Mouse (Mus musculus): Measurements from ENCODE around the gene Gm2075. TPM values are rescaled to one million over a fixed set of nuclear protein-coding genes. Genes with fewer than 3 reads are reported as not detected.
"Not testable (repeated sequence)": the region's sequence is repeated elsewhere in the genome, so short reads cannot be mapped to it uniquely, and the experiment has no call there.

The Gm2075 gene
- polyA plus RNA-seq (2014; fragmentation: Nextera tagmentation; extraction: Ambion mirVana) = not detected in 2 replicates

DNA sequence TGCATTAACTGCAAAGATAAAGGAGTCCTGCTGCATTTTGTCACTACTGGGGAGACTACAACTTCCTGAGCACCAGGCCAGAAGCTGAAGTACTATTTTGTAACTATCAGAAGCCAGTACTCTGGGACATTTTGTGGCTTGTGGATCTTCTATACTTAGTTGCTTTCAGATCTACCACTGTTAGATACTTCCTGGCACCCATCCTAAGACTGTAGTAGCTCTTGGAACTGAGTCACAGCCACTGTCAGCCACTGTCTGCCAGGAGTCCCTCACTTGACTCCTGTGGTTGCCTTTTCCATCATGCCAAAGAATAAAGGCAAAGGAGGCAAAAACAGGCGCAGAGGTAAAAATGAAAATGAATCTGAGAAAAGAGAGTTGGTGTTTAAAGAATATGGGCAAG, at the start of gene Gm2075:
Gene Gm2075 (plus strand): TSS at position 301 of the 400 bp plus-strand sequence.
- not testable (repeated sequence) for H3K27me3 ChIP-seq (ENCODE audit: control insufficient read depth, insufficient read depth, low read length)

DNA sequence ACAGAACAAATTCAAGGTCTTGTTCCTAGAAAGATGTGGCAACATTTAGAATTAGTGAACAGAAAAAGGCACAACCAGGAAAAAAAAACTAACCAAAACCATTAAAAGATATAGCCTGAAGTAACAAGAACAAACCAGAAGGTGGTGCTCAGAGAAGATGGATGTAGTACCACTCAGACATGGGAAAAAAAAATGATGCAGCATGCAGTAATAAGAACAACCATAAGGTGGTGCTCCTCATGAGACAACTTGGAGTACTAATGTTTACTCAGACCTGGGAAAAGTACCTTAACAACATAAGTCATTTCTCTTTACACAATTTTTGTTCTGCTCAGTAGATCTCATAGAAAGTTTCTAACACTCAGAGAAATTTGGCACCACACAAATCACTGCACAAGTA, 27.6 kb upstream of the Gm2075 start:
- H3K4me2 ChIP-seq (replicated peaks; ENCODE audit: low read depth, low read length); H3K27me3 ChIP-seq (ENCODE audit: control insufficient read depth, insufficient read depth, low read length); H3K27ac ChIP-seq (ENCODE audit: low read length); H3K4me3 ChIP-seq (ENCODE audit: low read depth, low read length); H3K9me3 ChIP-seq (ENCODE audit: control insufficient read depth, low read depth, low read length); H3K36me3 ChIP-seq (ENCODE audit: control insufficient read depth, insufficient read depth, low read length); H3K4me1 ChIP-seq (ENCODE audit: control insufficient read depth, insufficient read depth, low read length); H3K9ac ChIP-seq (replicated peaks; ENCODE audit: low read depth, low read length); ATAC-seq (ENCODE audit: insufficient number of reproducible peaks, insufficient read depth, low FRiP score, low read depth): not testable (repeated sequence)

More for the DNA sequence above, at the start of gene Gm2075:
- not testable (repeated sequence) for H3K9me3 ChIP-seq (ENCODE audit: control insufficient read depth, low read depth, low read length); H3K36me3 ChIP-seq (ENCODE audit: control insufficient read depth, insufficient read depth, low read length); H3K27ac ChIP-seq (ENCODE audit: low read length); H3K9ac ChIP-seq (replicated peaks; ENCODE audit: low read depth, low read length); H3K4me2 ChIP-seq (replicated peaks; ENCODE audit: low read depth, low read length); ATAC-seq (ENCODE audit: insufficient number of reproducible peaks, insufficient read depth, low FRiP score, low read depth); H3K4me1 ChIP-seq (ENCODE audit: control insufficient read depth, insufficient read depth, low read length); H3K4me3 ChIP-seq (ENCODE audit: low read depth, low read length)
- WGBS = no CpG with 5 or more reads among the region's 1 CpGs

- H3K9ac ChIP-seq (replicated peaks; ENCODE audit: low read depth, low read length); ATAC-seq (ENCODE audit: insufficient number of reproducible peaks, insufficient read depth, low FRiP score, low read depth); H3K36me3 ChIP-seq (ENCODE audit: control insufficient read depth, insufficient read depth, low read length): not testable (repeated sequence)
Measured at GRCm38 (mm10) chr12:88004118-88004517, 7.5 kb upstream of the Gm2075 start.

DNA sequence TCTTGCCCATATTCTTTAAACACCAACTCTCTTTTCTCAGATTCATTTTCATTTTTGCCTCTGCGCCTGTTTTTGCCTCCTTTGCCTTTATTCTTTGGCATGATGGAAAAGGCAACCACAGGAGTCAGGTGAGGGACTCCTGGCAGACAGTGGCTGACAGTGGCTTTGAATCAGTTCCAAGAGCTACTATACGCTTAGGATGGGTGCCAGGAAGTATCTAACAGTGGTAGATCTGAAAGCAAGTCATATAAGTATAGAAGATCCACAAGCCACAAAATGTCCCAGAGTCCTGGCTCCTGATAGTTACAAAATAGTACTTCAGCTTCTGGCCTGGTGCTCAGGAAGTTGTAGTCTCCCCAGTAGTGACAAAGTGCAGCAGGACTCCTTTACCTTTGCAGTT, 7.0 kb downstream of the Gm2075 start, which contains the start of gene Gm6803:
Gene Gm6803 (minus strand): TSS at position 101 of the 400 bp plus-strand sequence.
- not testable (repeated sequence) for H3K36me3 ChIP-seq (ENCODE audit: control insufficient read depth, insufficient read depth, low read length); H3K4me1 ChIP-seq (ENCODE audit: control insufficient read depth, insufficient read depth, low read length); H3K4me2 ChIP-seq (replicated peaks; ENCODE audit: low read depth, low read length); H3K27ac ChIP-seq (ENCODE audit: low read length); H3K4me3 ChIP-seq (ENCODE audit: low read depth, low read length); H3K9ac ChIP-seq (replicated peaks; ENCODE audit: low read depth, low read length); H3K27me3 ChIP-seq (ENCODE audit: control insufficient read depth, insufficient read depth, low read length); H3K9me3 ChIP-seq (ENCODE audit: control insufficient read depth, low read depth, low read length); ATAC-seq (ENCODE audit: insufficient number of reproducible peaks, insufficient read depth, low FRiP score, low read depth)
- 77% methylated on average over 1 of the region's 2 CpGs for WGBS

More at GRCm38 (mm10) chr12:88004118-88004517, 7.5 kb upstream of the Gm2075 start:
- H3K4me1 ChIP-seq (ENCODE audit: control insufficient read depth, insufficient read depth, low read length); H3K4me2 ChIP-seq (replicated peaks; ENCODE audit: low read depth, low read length); H3K27me3 ChIP-seq (ENCODE audit: control insufficient read depth, insufficient read depth, low read length); H3K27ac ChIP-seq (ENCODE audit: low read length); H3K4me3 ChIP-seq (ENCODE audit: low read depth, low read length); H3K9me3 ChIP-seq (ENCODE audit: control insufficient read depth, low read depth, low read length): not testable (repeated sequence)
- WGBS = 68% methylated on average over 3 of the region's 3 CpGs

GRCm38 (mm10) chr12:88026704-88027103, 15.1 kb downstream of the Gm2075 start, which contains the start of gene Gm2056:
Gene Gm2056, plus strand, starts transcription at chr12:88027004.
- not testable (repeated sequence) for H3K27ac ChIP-seq (ENCODE audit: low read length); H3K4me2 ChIP-seq (replicated peaks; ENCODE audit: low read depth, low read length); H3K4me3 ChIP-seq (ENCODE audit: low read depth, low read length); H3K9me3 ChIP-seq (ENCODE audit: control insufficient read depth, low read depth, low read length); ATAC-seq (ENCODE audit: insufficient number of reproducible peaks, insufficient read depth, low FRiP score, low read depth); H3K9ac ChIP-seq (replicated peaks; ENCODE audit: low read depth, low read length); H3K27me3 ChIP-seq (ENCODE audit: control insufficient read depth, insufficient read depth, low read length); H3K4me1 ChIP-seq (ENCODE audit: control insufficient read depth, insufficient read depth, low read length); H3K36me3 ChIP-seq (ENCODE audit: control insufficient read depth, insufficient read depth, low read length)
- 71% methylated on average over 1 of the region's 1 CpGs for WGBS

DNA sequence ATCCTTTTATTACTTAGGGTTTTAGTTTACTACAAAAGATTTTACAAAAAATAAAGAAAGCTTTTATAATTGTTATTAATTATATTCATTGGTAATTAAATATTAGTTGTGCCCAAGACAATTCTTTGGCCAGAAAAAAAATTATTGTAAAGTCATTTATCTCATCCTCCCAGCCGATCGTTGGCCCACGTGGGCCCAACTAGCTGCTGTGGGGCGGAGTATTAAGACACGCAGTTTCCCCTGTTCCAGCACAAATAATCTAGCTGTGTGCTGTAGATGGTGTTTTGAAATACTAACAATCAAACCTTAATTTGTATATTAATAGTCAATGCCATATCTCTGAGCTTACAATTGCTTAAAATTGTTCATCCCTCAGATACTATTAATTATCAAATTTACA, 20.6 kb downstream of the Gm2075 start:
- H3K9me3 ChIP-seq (ENCODE audit: control insufficient read depth, low read depth, low read length); H3K4me3 ChIP-seq (ENCODE audit: low read depth, low read length); ATAC-seq (ENCODE audit: insufficient number of reproducible peaks, insufficient read depth, low FRiP score, low read depth); H3K4me2 ChIP-seq (replicated peaks; ENCODE audit: low read depth, low read length); H3K9ac ChIP-seq (replicated peaks; ENCODE audit: low read depth, low read length); H3K4me1 ChIP-seq (ENCODE audit: control insufficient read depth, insufficient read depth, low read length); H3K36me3 ChIP-seq (ENCODE audit: control insufficient read depth, insufficient read depth, low read length); H3K27ac ChIP-seq (ENCODE audit: low read length); H3K27me3 ChIP-seq (ENCODE audit: control insufficient read depth, insufficient read depth, low read length): not testable (repeated sequence)
- 89% methylated on average over 5 of the region's 5 CpGs for WGBS

GRCm38 (mm10) chr12:88039062-88039461, 27.4 kb downstream of the Gm2075 start:
- not testable (repeated sequence) for H3K9ac ChIP-seq (replicated peaks; ENCODE audit: low read depth, low read length); H3K4me2 ChIP-seq (replicated peaks; ENCODE audit: low read depth, low read length); H3K9me3 ChIP-seq (ENCODE audit: control insufficient read depth, low read depth, low read length); H3K4me1 ChIP-seq (ENCODE audit: control insufficient read depth, insufficient read depth, low read length); H3K27me3 ChIP-seq (ENCODE audit: control insufficient read depth, insufficient read depth, low read length); H3K27ac ChIP-seq (ENCODE audit: low read length); H3K4me3 ChIP-seq (ENCODE audit: low read depth, low read length); H3K36me3 ChIP-seq (ENCODE audit: control insufficient read depth, insufficient read depth, low read length); ATAC-seq (ENCODE audit: insufficient number of reproducible peaks, insufficient read depth, low FRiP score, low read depth)

DNA sequence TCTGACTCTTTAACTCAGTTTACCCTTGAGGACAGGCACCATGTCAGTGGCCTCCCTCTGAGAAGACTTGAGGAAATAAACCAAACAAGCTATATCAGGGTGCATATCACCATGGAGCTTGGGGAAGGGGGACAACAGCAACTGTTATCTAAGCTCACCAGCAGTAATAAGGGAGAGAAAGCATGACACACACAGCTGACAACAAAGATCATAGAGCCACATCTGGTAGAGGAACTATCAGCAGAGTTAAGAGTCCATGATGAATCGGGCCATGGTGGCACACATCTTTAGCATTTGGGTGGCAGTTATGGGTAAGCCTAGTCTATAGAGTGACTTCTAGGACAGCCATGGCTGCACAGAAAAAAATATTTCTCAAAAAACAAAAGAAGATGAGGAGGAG, 28.1 kb downstream of the Gm2075 start:
- H3K4me3 ChIP-seq (ENCODE audit: low read depth, low read length) = not testable (repeated sequence)

GRCm38 (mm10) chr12:88045226-88045625, 33.6 kb downstream of the Gm2075 start:
- H3K9me3 ChIP-seq (ENCODE audit: control insufficient read depth, low read depth, low read length); H3K9ac ChIP-seq (replicated peaks; ENCODE audit: low read depth, low read length); ATAC-seq (ENCODE audit: insufficient number of reproducible peaks, insufficient read depth, low FRiP score, low read depth); H3K4me1 ChIP-seq (ENCODE audit: control insufficient read depth, insufficient read depth, low read length); H3K4me2 ChIP-seq (replicated peaks; ENCODE audit: low read depth, low read length); H3K27ac ChIP-seq (ENCODE audit: low read length); H3K4me3 ChIP-seq (ENCODE audit: low read depth, low read length); H3K36me3 ChIP-seq (ENCODE audit: control insufficient read depth, insufficient read depth, low read length); H3K27me3 ChIP-seq (ENCODE audit: control insufficient read depth, insufficient read depth, low read length): not testable (repeated sequence)
- WGBS = 65% methylated on average over 1 of the region's 1 CpGs

More for the DNA sequence above, 28.1 kb downstream of the Gm2075 start:
- WGBS = 93% methylated on average over 1 of the region's 1 CpGs
- not testable (repeated sequence) for H3K4me2 ChIP-seq (replicated peaks; ENCODE audit: low read depth, low read length); H3K36me3 ChIP-seq (ENCODE audit: control insufficient read depth, insufficient read depth, low read length); H3K9ac ChIP-seq (replicated peaks; ENCODE audit: low read depth, low read length); H3K27ac ChIP-seq (ENCODE audit: low read length); ATAC-seq (ENCODE audit: insufficient number of reproducible peaks, insufficient read depth, low FRiP score, low read depth); H3K9me3 ChIP-seq (ENCODE audit: control insufficient read depth, low read depth, low read length); H3K4me1 ChIP-seq (ENCODE audit: control insufficient read depth, insufficient read depth, low read length); H3K27me3 ChIP-seq (ENCODE audit: control insufficient read depth, insufficient read depth, low read length)

Measured in stomach, embryonic 14.5 days (tissue).